Mouse (Mus musculus) right cerebral cortex, postnatal 36 days (tissue): Measurements from ENCODE around the gene Taf11.

Source experiments
- DNase-seq, 2 experiments: peaks; one replicate each; pipeline ENCODE4 v3.0.0; 2022; ENCODE audit warnings: low spot score in 2 of 2, mixed read lengths in 1 of 2

The Taf11 gene

GRCm38 (mm10) chr17:27909622-27910500 lies at the start of gene Taf11:
TSS of gene Taf11 (minus strand) at chr17:27909844.
- DNase-seq, result peak; percentile 78 to 80

- DNase-seq, result no peak
Measured at GRCm38 (mm10) chr17:27957649-27958048, 48.0 kb upstream of the Taf11 start.

GRCm38 (mm10) chr17:27954629-27955402 lies 45.2 kb upstream of the Taf11 start:
- no peak for DNase-seq

GRCm38 (mm10) chr17:27953136-27953535 lies 43.5 kb upstream of the Taf11 start:
- no peak for DNase-seq

- no peak for DNase-seq
Measured at GRCm38 (mm10) chr17:27947155-27947554, 37.5 kb upstream of the Taf11 start.

GRCm38 (mm10) chr17:27946371-27946770 lies 36.7 kb upstream of the Taf11 start:
- no peak for DNase-seq

GRCm38 (mm10) chr17:27945546-27946216 lies 36.0 kb upstream of the Taf11 start:
- DNase-seq, result no peak

- no peak for DNase-seq
Measured at GRCm38 (mm10) chr17:27942131-27942530, 32.5 kb upstream of the Taf11 start.

- DNase-seq, result no peak
Measured at GRCm38 (mm10) chr17:27941698-27942097, 32.1 kb upstream of the Taf11 start.

GRCm38 (mm10) chr17:27941178-27941577 lies 31.5 kb upstream of the Taf11 start:
- DNase-seq, result no peak

GRCm38 (mm10) chr17:27940352-27940751 lies 30.7 kb upstream of the Taf11 start:
- DNase-seq, result no peak

GRCm38 (mm10) chr17:27939028-27939427 lies 29.4 kb upstream of the Taf11 start:
- no peak for DNase-seq

- no peak for DNase-seq
Measured at GRCm38 (mm10) chr17:27938121-27938754, 28.6 kb upstream of the Taf11 start.

- DNase-seq, result no peak
Measured at GRCm38 (mm10) chr17:27937054-27937615, 27.5 kb upstream of the Taf11 start.

GRCm38 (mm10) chr17:27935091-27935490 lies 25.4 kb upstream of the Taf11 start:
- no peak for DNase-seq

GRCm38 (mm10) chr17:27934136-27934910 lies 24.7 kb upstream of the Taf11 start:
- DNase-seq, result no peak

- DNase-seq, result no peak
Measured at GRCm38 (mm10) chr17:27931826-27932225, 22.2 kb upstream of the Taf11 start.

GRCm38 (mm10) chr17:27930291-27930690 lies 20.6 kb upstream of the Taf11 start:
- DNase-seq, result no peak

GRCm38 (mm10) chr17:27925504-27925903 lies 15.9 kb upstream of the Taf11 start:
- DNase-seq, result no peak

- no peak for DNase-seq
Measured at GRCm38 (mm10) chr17:27925054-27925453, 15.4 kb upstream of the Taf11 start.
